Mouse (Mus musculus) skeletal muscle tissue, adult 2 months (tissue): ENCODE measurements around the gene Chd9.
"Not testable (repeated sequence)": the region's sequence is repeated elsewhere in the genome, so short reads cannot be mapped to it uniquely, and the experiment has no call there.

Experiments
- DNase-seq: peaks from one replicate; pipeline ENCODE4 v3.0.0-alpha.2; 2012; ENCODE audit warnings: low read depth, low spot score

The Chd9 gene

GRCm38 (mm10) chr8:90871375-90872080 lies 43.4 kb downstream of the Chd9 start:
- no peak for DNase-seq

DNA sequence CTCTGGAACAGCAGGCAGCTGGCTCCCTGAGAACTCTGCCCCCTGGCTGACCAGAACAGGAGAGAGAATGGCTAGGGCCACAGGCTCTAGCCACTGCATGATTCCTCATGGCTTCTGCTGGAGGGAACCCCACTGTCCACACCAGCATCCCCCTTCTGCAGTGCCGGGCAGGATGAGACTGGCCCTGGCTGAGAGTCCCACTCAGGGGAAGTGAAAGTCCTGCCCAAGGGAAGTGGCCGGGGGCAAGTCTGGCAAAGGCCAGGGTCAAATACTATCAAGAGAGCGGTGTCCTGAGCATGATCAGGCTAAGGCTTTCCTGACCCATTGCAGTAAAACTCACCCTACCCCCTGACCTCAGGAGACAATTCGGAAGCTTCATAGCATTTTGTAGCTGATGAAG lies 44.9 kb downstream of the Chd9 start:
- DNase-seq: no peak

GRCm38 (mm10) chr8:90876213-90876721 lies 48.1 kb downstream of the Chd9 start:
- peak; percentile 86 for DNase-seq

DNA sequence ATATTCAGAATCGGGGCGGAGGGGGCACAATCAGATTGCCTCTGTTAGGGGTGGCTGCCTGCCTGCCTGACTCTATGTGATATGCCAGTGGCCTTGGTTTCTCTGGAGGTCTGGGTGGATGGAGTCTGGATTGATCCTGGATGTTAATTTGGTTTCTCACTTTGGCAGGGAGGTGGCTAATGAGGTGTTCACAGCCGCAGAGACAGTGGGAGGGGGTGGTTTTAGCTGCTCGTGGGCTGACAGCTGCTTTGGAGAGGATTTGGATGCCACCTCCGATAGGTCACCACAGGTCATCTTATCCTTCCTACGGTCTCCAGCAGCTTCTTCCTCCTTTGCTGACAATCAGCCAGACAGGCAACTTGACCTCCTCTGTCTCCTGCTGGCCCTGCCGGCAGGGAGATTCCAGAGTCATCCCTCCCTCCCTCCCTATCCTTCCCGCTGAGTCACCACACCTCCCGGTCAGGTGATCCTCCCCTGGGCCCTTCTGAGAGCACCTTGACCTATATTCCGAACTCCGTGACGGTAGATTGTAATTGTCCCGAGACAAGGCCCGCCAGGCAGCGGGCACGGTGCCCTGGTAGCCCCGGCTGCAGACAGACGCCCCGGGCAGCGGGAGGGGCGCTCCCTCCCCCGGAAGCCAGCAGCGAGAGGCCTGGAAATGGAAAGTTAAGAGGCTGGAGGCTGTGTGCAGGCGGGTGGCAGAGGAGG lies 48.7 kb downstream of the Chd9 start:
- DNase-seq: peak; percentile 87

DNA sequence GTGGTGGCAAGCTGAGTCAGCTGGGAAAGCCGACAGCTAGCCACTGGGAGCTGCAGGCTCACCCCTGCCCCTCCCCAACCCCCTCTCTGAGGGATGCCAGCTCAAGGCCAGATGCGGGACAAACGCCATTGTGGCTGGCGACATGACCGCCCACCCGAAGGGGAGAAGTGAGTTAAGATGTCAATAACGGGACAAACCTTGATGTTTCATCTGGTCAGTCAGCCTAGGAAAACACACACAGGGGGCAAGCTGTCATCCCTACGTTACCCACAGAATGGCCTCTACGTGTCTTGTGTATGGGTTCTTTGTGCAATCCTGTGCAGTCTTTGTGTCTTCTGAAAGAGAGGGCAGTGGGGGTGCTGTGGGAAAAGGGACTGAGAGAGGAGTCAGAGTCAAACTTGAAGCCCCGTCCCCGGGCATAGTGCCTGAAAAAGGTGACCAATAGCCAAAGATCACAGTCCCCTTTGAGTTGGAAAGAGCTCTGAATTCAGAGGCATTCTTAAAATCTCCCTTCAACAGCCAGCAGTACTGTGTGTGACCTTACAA lies 49.4 kb downstream of the Chd9 start:
- DNase-seq: no peak

- DNase-seq: no peak
Observed at GRCm38 (mm10) chr8:90878551-90878950, 50.4 kb downstream of the Chd9 start.

DNA sequence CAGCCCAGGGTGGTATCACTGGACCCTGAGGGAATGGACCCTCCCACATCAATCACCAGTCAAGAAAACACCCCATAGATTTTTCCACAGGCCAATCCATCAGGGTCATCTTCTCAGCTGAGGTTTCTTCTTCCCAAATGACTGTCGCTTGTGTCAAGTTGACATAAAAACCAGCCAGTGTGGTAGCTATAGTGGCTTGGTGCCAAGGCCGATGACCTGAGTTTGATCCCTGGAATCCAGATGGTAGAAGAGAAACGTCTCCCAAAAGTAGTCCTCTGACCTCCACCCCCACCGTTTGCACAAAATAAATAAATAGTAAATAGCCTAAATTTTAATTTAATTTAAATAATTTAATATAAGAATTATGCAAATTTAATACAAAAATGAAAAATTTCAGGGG lies 51.9 kb downstream of the Chd9 start:
- DNase-seq: no peak

DNA sequence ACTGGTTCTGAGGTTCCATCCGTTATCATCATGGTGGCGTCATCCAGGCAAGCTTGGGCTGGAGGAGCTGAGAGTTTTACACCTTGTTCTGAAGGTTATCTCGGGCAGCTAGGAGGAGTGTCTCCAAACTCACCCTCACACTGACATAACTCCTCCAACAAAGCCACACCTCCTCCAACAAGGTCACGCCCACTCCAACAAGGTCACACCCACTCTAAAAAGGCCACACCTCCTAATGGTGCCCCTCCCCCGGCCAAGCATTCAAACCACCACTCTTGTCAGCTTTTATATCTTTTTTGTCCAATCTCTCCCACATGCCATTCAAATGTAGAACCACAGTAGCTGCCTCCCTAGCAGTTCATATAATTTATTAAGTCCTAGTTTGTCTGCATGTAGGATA lies 53.0 kb downstream of the Chd9 start:
- no peak for DNase-seq

DNA sequence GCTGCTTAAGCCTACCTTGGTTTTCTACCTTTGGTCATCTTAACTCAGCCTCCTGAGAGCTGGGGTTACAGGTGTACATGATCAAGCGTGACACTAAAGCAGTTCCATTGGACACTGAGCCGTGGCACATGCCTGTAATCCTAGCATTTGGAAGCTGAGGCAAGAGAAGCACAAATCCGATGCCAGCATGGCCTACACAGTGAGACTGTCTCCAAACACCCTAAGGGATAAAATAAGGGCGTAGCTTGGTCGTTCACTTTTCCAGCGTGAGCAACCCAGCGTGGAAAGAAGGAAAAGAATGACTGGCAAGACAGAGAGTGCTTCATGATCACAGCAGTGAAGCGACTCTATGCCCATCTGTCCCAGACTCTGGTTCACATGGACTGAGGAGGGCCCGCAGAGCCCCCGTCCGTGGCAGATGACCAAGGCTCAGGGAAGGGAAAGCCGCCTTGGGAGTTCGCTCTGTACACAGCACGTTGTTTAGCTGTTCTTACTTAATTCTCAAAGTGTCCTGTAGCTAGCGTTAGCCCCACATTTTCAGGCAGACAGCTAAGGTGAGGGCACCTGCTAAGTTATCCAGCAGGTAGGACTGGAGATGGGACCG lies 54.0 kb downstream of the Chd9 start:
- no peak for DNase-seq

DNA sequence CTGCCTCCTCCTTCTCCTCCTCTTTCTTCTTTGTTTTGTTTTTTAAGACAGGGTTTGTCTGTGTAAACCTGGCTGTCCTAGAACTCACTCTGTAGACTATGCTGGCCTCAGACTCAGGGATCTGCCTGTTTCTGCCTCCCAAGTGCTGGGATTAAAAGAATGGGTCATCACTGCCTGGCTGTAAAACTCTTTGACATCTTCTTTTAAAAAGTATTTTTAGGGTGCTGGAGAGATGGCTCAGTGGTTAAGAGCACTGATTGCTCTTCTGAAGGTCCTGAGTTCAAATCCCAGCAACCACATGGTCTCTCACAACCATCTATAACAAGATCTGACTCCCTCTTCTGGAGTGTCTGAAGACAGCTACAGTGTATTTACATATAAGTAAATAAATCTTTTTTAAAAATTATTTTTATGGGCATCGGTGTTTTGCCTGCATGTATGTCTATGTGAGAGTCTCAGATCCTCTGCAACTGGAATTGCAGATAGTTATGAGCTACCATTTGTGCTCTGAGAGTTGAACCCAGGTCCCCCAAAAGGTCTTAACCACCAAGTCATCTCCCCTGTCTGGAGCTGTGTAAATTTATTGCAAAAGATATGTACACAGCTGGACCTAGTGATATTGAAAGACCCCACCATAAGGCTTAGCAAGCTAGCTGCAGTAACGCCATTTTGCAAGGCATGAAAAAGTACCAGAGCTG lies 57.7 kb downstream of the Chd9 start:
- no peak for DNase-seq

GRCm38 (mm10) chr8:90886369-90886712 lies 58.2 kb downstream of the Chd9 start:
- DNase-seq: not testable (repeated sequence)

- not testable (repeated sequence) for DNase-seq
Observed at GRCm38 (mm10) chr8:90887328-90887727, 59.2 kb downstream of the Chd9 start.

DNA sequence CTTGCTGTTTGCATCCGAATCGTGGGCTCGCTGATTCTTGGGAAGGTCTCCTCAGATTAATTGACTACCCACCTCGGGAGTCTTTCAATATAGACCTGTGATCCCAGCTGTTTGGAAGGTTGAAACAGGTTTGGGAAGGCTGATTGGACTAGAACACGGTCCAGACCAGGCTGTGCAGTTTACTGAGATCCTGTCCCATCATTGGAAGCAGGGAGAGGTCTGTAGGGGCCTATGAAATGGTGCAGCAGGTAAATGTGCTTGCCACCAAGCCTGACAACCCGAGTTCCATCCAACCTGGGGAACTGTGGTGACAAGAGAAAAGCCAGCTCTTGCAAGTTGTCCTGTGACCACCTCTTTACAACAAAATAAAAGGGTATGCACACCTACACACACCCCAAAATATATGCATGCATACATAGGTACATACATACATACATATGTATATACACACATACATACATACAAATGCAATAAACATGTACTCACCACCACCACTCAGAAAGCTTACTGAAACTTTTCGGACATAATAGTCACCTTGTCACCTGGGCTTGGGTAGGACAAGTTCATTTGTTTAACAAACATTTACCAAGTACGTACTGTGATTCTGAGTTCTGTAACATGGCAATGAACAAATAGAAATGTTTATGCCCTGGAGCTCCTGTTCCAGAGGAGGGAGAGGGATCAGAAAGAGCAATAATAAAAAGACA lies 63.9 kb downstream of the Chd9 start:
- DNase-seq: no peak

GRCm38 (mm10) chr8:90892579-90892919 lies 64.4 kb downstream of the Chd9 start:
- no peak for DNase-seq

- DNase-seq: peak; percentile 25
Observed at GRCm38 (mm10) chr8:90894231-90894914, 66.2 kb downstream of the Chd9 start.

DNA sequence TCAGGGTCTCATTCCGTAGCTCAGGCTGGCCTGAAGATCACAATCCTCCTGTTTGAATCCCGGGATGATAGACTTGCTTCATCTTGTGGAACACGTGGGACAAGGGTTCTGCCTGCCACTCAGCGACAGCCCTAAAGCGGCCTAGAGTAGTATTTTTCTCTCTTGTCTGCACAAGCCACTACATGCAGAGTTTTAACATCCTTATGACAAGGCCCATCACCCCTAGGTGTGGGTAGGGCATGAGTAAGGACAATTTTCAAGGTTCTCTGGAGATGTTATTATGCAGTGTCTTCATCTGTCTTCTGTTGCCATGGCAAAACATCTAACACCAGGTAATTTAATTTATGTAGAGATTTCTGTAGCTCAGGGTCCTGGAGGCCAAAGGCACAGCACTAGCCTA lies 69.2 kb downstream of the Chd9 start:
- DNase-seq: no peak

DNA sequence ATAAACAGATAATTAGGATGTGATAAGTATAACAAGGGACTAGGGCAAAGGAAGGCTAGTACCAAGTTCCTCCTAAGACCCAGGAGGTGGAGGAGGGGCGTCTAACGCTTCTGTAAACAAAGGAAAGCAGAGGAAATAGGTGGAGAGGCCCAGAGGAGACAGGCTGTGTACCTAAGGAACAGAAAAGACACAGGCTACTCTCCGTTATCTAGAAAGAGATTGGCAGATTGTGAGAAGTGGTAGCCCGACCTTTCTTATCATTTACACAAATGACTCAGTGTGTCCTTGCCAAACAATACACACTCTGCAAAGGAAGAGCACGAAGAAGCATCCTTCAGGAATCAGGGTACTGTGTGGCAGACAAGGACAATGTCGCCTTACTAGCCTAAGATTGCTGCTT lies 70.4 kb downstream of the Chd9 start:
- no peak for DNase-seq

- no peak for DNase-seq
Observed at GRCm38 (mm10) chr8:90902002-90902401, 73.8 kb downstream of the Chd9 start.

GRCm38 (mm10) chr8:90904171-90904706 lies 76.1 kb downstream of the Chd9 start:
- no peak for DNase-seq

- DNase-seq: no peak
Observed at GRCm38 (mm10) chr8:90906922-90907321, 78.8 kb downstream of the Chd9 start.

DNA sequence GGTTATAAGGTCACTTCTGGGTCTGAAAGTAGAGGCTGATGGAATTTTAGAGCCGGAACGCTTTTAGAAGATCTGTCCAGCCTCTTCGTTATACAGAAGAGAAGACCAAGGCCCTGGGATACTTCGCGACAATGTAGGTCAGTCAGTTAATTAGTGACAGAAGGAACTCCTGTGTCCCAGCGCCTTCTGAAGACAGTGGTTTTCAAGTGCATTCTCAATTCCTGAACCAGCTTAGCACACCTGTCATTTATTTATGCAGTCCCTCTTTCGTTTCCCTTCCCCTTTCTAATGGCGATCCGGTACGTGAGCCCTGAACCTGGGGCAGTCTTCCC lies 79.3 kb downstream of the Chd9 start:
- no peak for DNase-seq
